Mouse (Mus musculus) spleen, adult 2 months (tissue): ENCODE results near the gene Pgls. TPM values are rescaled to one million over a fixed set of nuclear protein-coding genes. Genes with fewer than 3 reads are reported as not detected.

Experiments
- DNase-seq, 2 experiments: peaks; one replicate each; pipeline versions ENCODE4 v3.0.0 to v3.0.0-alpha.2; 2012 to 2021; ENCODE audit warnings: low spot score in 2 of 2, low read depth in 1 of 2
- H3K27ac ChIP-seq: fragments of 200-500 bp; 2 replicates; pipeline ENCODE4 v1.5.1; 2012; ENCODE audit warnings: low read length, inconsistent platforms; ENCODE audit not compliant: insufficient read depth
- H3K27me3 ChIP-seq: fragments of 200-500 bp; 2 replicates; pipeline ENCODE4 v1.6.1; 2012; ENCODE audit warnings: mild to moderate bottlenecking, moderate library complexity, low read length, inconsistent platforms; ENCODE audit not compliant: control insufficient read depth, insufficient read depth
- H3K36me3 ChIP-seq: fragments of 200-500 bp; 2 replicates; pipeline ENCODE4 v1.6.1; 2012; ENCODE audit warnings: mild to moderate bottlenecking, low read length, inconsistent platforms; ENCODE audit not compliant: control insufficient read depth, insufficient read depth
- H3K4me1 ChIP-seq: fragments of 200-500 bp; 2 replicates; pipeline ENCODE4 v1.6.1; 2011; ENCODE audit warnings: inconsistent platforms; ENCODE audit not compliant: control insufficient read depth, insufficient read depth, insufficient read length
- H3K4me3 ChIP-seq: fragments of 200-500 bp; 2 replicates; pipeline ENCODE4 v1.5.1; 2011; ENCODE audit warnings: mild to moderate bottlenecking, inconsistent platforms; ENCODE audit not compliant: insufficient read depth, insufficient read length; ENCODE audit errors: extremely low read depth
- CTCF ChIP-seq: fragments of 200-500 bp; IDR thresholded peaks from 2 replicates; pipeline ENCODE4 v1.5.1; 2011; ENCODE audit warnings: mild to moderate bottlenecking, inconsistent platforms; ENCODE audit not compliant: insufficient read depth, insufficient read length, insufficient replicate concordance; ENCODE audit errors: extremely low read depth
- POLR2A ChIP-seq: fragments of 200-500 bp; IDR thresholded peaks from 2 replicates; pipeline ENCODE4 v1.6.1; 2011; ENCODE audit warnings: low read depth, low read length, inconsistent platforms
- WGBS: fragments of 180-500 bp; shearing (Covaris S2); methylation state at CpG from one replicate; pipeline ENCODE4 v1.1.7; 2018; 5-methylcytosine and 5-hydroxymethylcytosine counted together
- polyA plus RNA-seq: library from polyadenylated mRNA; depleted of rRNA; stranded (reverse); fragments of >200 nt; gene quantifications from 2 replicates; pipeline ENCODE4 v1.2.3, GENCODE M21; 2012

Pgls gene
- polyA plus RNA-seq, 1 experiment: 171 TPM

DNA sequence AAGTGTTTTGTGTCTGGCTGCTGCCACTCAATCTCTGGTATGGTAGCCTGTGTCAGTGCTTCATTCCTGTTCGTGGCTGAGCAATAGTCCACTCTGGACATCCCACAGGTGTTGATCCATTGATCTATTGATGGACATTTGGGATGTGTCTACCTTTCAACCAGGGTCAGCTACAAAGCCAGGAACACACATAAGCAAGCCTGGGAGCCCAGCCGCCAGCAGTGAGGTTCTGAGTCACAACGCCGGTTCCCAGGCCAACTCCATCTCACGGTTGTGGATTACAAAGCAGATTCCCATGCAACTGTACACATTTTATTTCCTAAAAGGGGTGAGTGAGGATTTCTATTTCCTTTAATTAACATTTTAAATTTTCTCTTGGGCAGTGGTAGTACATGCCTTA is 31.2 kb upstream of the Pgls start:
- Histone ChIP-seq H3K4me3 (no peak overlapping the region), H3K27me3 (no peaks in the 10 kb centered on the region), H3K36me3 (no peaks in the 10 kb centered on the region), H3K27ac (no peak overlapping the region), H3K4me1 (peaks cover 11% of the 10 kb centered on the region)
- DNase-seq: no peak
- TF ChIP-seq CTCF: no peak
- no peak for TF ChIP-seq POLR2A
- WGBS: 93% methylated on average over 5 of the region's 5 CpGs

- Histone ChIP-seq H3K4me1 (peaks cover 11% of the 10 kb centered on the region), H3K27ac (no peak overlapping the region), H3K27me3 (no peaks in the 10 kb centered on the region), H3K36me3 (no peaks in the 10 kb centered on the region), H3K4me3 (no peak overlapping the region)
- DNase-seq: peak; percentile 58 to 72
- TF ChIP-seq POLR2A: no peak
- peak; percentile 94; the same call in 1 of the 2 replicates for TF ChIP-seq CTCF
- WGBS: 5% methylated on average over 15 of the region's 15 CpGs
Observed at GRCm38 (mm10) chr8:71561401-71561800, 30.6 kb upstream of the Pgls start.

DNA sequence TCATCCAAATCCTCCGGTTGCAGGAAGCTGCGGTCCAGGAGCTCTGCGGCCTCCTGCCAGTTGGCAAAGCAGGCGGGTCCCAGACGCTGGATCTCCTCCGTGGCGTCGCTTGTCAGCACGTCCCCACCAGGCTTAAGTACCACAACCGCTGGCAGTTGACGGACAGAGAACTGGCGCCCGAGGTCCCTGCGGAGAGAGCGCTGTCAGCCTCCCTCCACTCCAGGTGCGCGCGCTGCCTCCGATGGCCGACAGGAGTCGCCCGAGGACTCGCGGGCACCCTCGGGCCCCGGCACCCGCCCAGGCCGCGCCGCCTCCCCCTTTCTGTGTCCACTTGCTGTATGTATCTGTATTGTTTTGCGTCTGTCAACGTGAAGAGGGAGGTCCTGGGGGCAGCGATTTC is 29.2 kb upstream of the Pgls start:
- Histone ChIP-seq H3K27ac (no peak overlapping the region), H3K36me3 (no peaks in the 10 kb centered on the region), H3K27me3 (no peaks in the 10 kb centered on the region), H3K4me1 (peaks cover 11% of the 10 kb centered on the region), H3K4me3 (no peak overlapping the region; the same call in 1 of the 2 replicates)
- WGBS: 1% methylated on average over 33 of the region's 33 CpGs
- DNase-seq: peak; percentile 38 to 81
- peak; percentile 89 for TF ChIP-seq CTCF
- TF ChIP-seq POLR2A: no peak

DNA sequence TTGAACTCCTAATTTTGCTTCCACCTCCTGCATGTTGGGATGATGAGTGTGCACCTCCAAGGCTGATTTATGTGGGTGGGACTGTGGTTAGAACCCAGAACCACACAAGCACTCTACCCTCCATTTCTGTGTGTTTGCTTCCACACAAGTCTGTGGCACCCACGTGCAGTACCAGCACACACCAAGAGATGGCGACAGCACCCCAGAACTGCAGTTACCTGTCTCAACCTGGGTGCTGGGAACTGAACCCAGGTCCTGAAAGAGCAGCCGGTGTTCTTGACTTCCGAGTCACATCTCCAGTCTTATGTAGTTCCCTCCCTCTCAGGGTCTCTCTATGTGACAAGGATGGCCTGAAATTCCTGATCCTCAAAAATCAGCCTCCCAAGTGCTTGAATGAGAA is 28.0 kb upstream of the Pgls start:
- H3K4me1 ChIP-seq: peaks cover 4% of the 10 kb centered on the region
- H3K27me3 ChIP-seq: no peaks in the 10 kb centered on the region
- H3K4me3 ChIP-seq: no peak overlapping the region
- 91% methylated on average over 4 of the region's 4 CpGs for WGBS
- no peak for DNase-seq
- H3K27ac ChIP-seq: no peak overlapping the region
- H3K36me3 ChIP-seq: no peaks in the 10 kb centered on the region
- TF ChIP-seq POLR2A (no peak), CTCF (no peak)

- 91% methylated on average over 3 of the region's 3 CpGs for WGBS
- Histone ChIP-seq H3K27ac (no peak within 1 kb of the TSS), H3K4me1 (peaks cover 6% of the 10 kb centered on the region), H3K36me3 (no peaks in the 10 kb centered on the region), H3K27me3 (no peaks in the 10 kb centered on the region), H3K4me3 (no peak within 1 kb of the TSS)
- TF ChIP-seq CTCF: no peak
- no peak for TF ChIP-seq POLR2A
- no peak for DNase-seq
Observed at GRCm38 (mm10) chr8:71566501-71566900, 25.5 kb upstream of the Pgls start, which contains the start of gene Nxnl1. TSS of gene Nxnl1 (minus strand) at chr8:71566601.

DNA sequence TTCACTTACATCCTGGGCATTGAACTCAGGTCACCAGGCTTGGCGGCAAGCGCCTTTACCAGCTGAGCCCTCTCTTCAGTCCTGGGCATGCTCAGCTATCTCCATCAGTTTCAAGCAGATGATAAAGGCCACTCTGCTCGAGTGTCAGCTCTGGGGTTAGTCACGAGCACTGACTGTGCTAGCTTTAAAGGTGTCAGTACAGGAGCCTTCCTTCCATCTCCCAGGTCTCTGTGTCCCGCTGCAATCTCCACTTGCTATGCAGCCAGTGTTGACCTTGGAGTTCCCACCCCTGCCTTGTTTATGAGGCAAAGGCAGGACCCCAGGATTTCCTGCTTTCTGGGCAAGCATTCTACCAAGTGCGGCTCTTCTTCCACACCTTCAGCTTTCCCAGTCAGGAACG is 24.4 kb upstream of the Pgls start:
- no peak for DNase-seq
- TF ChIP-seq POLR2A: no peak
- no peak for TF ChIP-seq CTCF
- no peaks in the 10 kb centered on the region for H3K27me3 ChIP-seq
- no peak overlapping the region for H3K27ac ChIP-seq
- peaks cover 5% of the 10 kb centered on the region for H3K4me1 ChIP-seq
- WGBS: 82% methylated on average over 7 of the region's 7 CpGs
- no peaks in the 10 kb centered on the region for H3K36me3 ChIP-seq
- no peak overlapping the region for H3K4me3 ChIP-seq

- peak within 1 kb of the TSS; percentile 58 for H3K4me3 ChIP-seq
- 55% methylated on average over 13 of the region's 13 CpGs for WGBS
- H3K27ac ChIP-seq: peak within 1 kb of the TSS; percentile 48; the same call in 1 of the 2 replicates
- no peak for TF ChIP-seq CTCF
- TF ChIP-seq POLR2A: no peak
- H3K4me1 ChIP-seq: peaks cover 2% of the 10 kb centered on the region; the same call in 1 of the 2 replicates
- H3K27me3 ChIP-seq: no peaks in the 10 kb centered on the region
- DNase-seq: no peak
- H3K36me3 ChIP-seq: no peaks in the 10 kb centered on the region
Observed at GRCm38 (mm10) chr8:71568387-71568937, 23.5 kb upstream of the Pgls start, which contains the start of gene Slc27a1. TSS of gene Slc27a1 (plus strand) at chr8:71568882.
